Mouse (Mus musculus) thymus, postnatal 10 days (tissue): ENCODE data around the gene C1qtnf3.

Experiments used
- DNase-seq, 2 experiments: peaks; one replicate each; pipeline ENCODE4 v3.0.0; 2021; ENCODE audit warnings: low spot score in 2 of 2

The C1qtnf3 gene

GRCm38 (mm10) chr15:10951951-10952759 is at the start of gene C1qtnf3:
Gene C1qtnf3, plus strand, starts transcription at chr15:10952332.
- no peak for DNase-seq

- DNase-seq: no peak
Measured at GRCm38 (mm10) chr15:10902360-10902759, 49.8 kb upstream of the C1qtnf3 start.

- DNase-seq: no peak
Measured at GRCm38 (mm10) chr15:10916611-10917311, 35.4 kb upstream of the C1qtnf3 start.

- no peak for DNase-seq
Measured at GRCm38 (mm10) chr15:10917312-10917660, 34.8 kb upstream of the C1qtnf3 start.

GRCm38 (mm10) chr15:10920212-10920611 is 31.9 kb upstream of the C1qtnf3 start:
- DNase-seq: no peak

GRCm38 (mm10) chr15:10921064-10921463 is 31.1 kb upstream of the C1qtnf3 start:
- DNase-seq: no peak

- DNase-seq: no peak
Measured at GRCm38 (mm10) chr15:10922061-10922460, 30.1 kb upstream of the C1qtnf3 start.

GRCm38 (mm10) chr15:10922570-10922969 is 29.6 kb upstream of the C1qtnf3 start:
- DNase-seq: no peak

GRCm38 (mm10) chr15:10923076-10923995 is 28.8 kb upstream of the C1qtnf3 start:
- no peak for DNase-seq

- no peak for DNase-seq
Measured at GRCm38 (mm10) chr15:10927325-10927724, 24.8 kb upstream of the C1qtnf3 start.

GRCm38 (mm10) chr15:10928633-10929270 is 23.4 kb upstream of the C1qtnf3 start:
- no peak for DNase-seq

GRCm38 (mm10) chr15:10933930-10934329 is 18.2 kb upstream of the C1qtnf3 start:
- DNase-seq: no peak

GRCm38 (mm10) chr15:10940148-10941108 is 11.7 kb upstream of the C1qtnf3 start:
- no peak for DNase-seq

- no peak for DNase-seq
Measured at GRCm38 (mm10) chr15:10941901-10942300, 10.2 kb upstream of the C1qtnf3 start.

GRCm38 (mm10) chr15:10947852-10948251 is 4.3 kb upstream of the C1qtnf3 start:
- no peak for DNase-seq

GRCm38 (mm10) chr15:10952760-10953305 is 701 bp downstream of the C1qtnf3 start:
- no peak for DNase-seq

- DNase-seq: no peak
Measured at GRCm38 (mm10) chr15:10953465-10953864, 1.3 kb downstream of the C1qtnf3 start.

GRCm38 (mm10) chr15:10954381-10955016 is 2.4 kb downstream of the C1qtnf3 start:
- DNase-seq: no peak

GRCm38 (mm10) chr15:10955156-10955555 is 3.0 kb downstream of the C1qtnf3 start:
- no peak for DNase-seq

GRCm38 (mm10) chr15:10956706-10957105 is 4.6 kb downstream of the C1qtnf3 start:
- DNase-seq: no peak
